Mouse (Mus musculus) left cerebral cortex, postnatal 14 days (tissue): ENCODE data around the gene Coil. TPM values are rescaled to one million over a fixed set of nuclear protein-coding genes. Genes with fewer than 3 reads are reported as not detected.
A peak's percentile ranks its signal among the peaks of the same experiment; 100 is the strongest.

Source experiments
- DNase-seq, 2 experiments: peaks; one replicate each; pipeline ENCODE4 v3.0.0; 2021 to 2022; ENCODE audit warnings: low spot score in 2 of 2, mixed read lengths in 1 of 2
- intact Hi-C: fragments of 180-260 bp; cut with DNase I; formaldehyde crosslinking; loops from one replicate; pipeline ENCODE4 v1.15.1; 2025
- long read RNA-seq, 2 experiments: library from polyadenylated mRNA; stranded (forward); transcript quantifications; one replicate each; pipeline ENCODE4 v2.0.0; 2021
- total RNA-seq, 2 experiments: library from RNA; stranded (reverse); gene quantifications; 2 replicates each; pipeline ENCODE4 v1.2.3; 2021

Coil gene
- 10 to 100 TPM; 20.4 to 20.9 TPM for total RNA-seq
- long read RNA-seq, experiment 1, transcript Coil-201 (7 exons, 2,607 nt): major isoform, 44 of 56 reads
- long read RNA-seq, experiment 1, partial matches to known transcripts: 2 of 56 reads
- long read RNA-seq, experiment 1, other reads (novel, unspliced or antisense): 10 of 56 reads
- long read RNA-seq, experiment 2, transcript Coil-201 (7 exons, 2,607 nt): major isoform, 28 of 32 reads
- long read RNA-seq, experiment 2, partial matches to known transcripts: 1 of 32 reads
- long read RNA-seq, experiment 2, other reads (novel, unspliced or antisense): 3 of 32 reads

DNA sequence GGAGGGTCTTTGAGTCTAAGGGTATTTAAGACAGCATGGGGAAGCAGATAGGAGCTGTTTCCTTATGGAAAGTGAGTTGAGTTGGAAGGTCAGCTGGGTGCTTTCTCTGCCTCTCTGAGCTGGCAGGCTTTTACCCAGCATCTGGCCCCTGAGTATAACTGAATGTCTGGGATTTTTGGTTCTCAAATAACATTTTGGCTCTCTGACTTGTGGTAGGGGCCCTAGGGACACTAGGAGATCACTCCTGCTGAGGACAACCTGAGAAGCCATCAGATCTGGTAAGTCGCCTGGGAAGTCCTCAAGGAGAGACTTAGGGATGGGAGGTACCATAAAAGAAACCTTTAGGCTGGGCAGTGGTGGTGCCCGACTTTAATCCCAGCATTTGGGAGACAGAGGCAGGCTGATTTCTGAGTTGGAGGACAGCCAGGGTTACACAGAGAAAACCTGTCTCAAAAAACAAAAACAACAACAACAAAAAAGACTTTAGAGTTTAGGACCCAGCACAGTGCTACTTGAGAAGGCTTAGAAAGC, at the start of gene Coil:
Coil (plus strand) TSS at position 51 of the 531 bp plus-strand sequence.
- intact Hi-C loops: loop anchor here (5.0 kb wide), 1 partner anchor 63 kb away; no protein-coding TSS in a partner anchor
- peak in 1 of 2 experiments; percentile 28 for DNase-seq

DNA sequence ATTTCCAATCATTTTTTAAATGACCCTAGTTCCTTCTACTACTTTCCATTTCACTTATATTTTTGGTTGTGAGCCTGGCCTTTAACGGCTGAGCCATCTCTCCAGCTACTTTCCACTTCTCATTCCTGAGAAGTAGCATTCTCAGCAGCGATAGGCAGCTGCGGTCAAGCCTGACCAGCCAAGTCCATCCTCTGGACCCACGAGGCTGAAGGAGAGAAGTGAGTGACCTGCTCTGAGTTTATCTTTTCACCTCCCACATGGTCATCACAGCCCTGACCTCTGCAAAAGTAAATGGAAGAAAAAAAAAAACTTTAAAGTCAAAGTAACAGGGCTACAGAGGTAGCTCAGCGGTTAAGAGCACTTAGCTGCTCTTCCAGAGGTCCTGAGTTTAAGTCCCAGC, 43.5 kb upstream of the Coil start:
- DNase-seq: no peak
- intact Hi-C loops: no loop called here

- intact Hi-C loops: no loop called here
- DNase-seq: no peak
These were observed 38.1 kb upstream of the Coil start for GRCm38 (mm10) chr11:88931692-88932530.

DNA sequence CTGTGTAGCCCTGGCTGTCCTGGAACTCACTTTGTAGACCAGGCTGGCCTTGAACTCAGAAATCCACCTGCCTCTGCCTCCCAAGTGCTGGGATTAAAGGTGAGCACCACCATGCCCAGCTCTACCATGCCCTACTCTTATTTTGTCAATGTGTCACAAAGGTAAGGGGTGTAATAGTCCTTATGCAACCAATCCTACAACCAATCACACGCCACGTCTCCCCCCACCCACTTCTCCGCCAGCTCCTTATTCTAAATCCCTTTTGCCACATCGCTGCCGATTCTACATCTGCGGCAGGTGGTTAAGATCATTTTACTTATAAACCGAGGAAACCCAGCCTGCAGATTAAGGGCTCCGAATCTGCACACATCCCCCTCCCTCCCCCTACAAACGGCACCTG, 37.0 kb upstream of the Coil start:
- no peak for DNase-seq

GRCm38 (mm10) chr11:88934089-88935000, 35.7 kb upstream of the Coil start:
- peak; percentile 48 to 53 for DNase-seq
- intact Hi-C loops: no loop called here

More for the DNA sequence above, 37.0 kb upstream of the Coil start:
- intact Hi-C loops: no loop called here

DNA sequence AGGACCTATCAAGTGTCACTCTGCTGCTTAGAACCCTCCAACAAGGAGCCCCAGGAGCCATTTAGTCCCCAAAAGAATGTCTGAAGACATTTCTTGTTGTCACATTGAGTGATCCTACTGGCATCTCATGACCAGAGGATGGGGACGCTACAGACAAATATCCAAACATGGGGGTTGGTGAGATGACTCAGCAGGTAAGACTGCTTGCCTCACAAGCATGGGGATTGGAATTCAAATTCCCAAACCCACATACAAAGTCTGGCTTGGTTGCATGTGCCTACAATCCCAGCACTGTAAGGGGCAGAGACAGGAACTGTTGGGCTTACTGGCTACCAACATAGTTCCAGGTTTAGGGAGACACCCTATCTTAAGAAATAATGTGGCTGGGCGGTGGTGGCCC, 32.2 kb upstream of the Coil start:
- intact Hi-C loops: no loop called here

GRCm38 (mm10) chr11:88938770-88939169, 31.3 kb upstream of the Coil start:
- DNase-seq: no peak
- intact Hi-C loops: no loop called here

More for the DNA sequence above, 32.2 kb upstream of the Coil start:
- DNase-seq: no peak

GRCm38 (mm10) chr11:88939634-88940033, 30.4 kb upstream of the Coil start:
- intact Hi-C loops: no loop called here
- peak in 1 of 2 experiments; percentile 7 for DNase-seq

DNA sequence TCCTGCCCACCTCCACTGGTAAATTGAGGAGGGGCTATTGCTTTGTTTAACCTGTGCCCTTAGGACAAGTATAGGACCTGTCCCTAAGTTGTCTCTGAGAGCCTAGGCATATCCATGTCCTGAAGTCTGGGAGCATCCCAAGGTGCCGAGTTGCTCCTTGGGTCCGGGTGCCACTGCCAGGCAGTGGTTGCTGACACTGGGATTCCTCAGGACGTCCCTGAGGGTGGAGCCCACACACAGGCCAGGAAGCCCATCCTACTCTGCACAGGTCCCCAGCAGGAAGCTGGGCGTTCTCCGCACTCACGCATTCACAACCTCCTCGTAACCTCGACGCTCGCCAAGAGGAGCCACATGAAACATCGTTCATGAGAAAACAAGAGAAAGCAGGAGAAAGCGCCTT, 28.6 kb upstream of the Coil start:
- intact Hi-C loops: no loop called here
- no peak for DNase-seq

GRCm38 (mm10) chr11:88945971-88946585, 24.0 kb upstream of the Coil start:
- intact Hi-C loops: no loop called here

DNA sequence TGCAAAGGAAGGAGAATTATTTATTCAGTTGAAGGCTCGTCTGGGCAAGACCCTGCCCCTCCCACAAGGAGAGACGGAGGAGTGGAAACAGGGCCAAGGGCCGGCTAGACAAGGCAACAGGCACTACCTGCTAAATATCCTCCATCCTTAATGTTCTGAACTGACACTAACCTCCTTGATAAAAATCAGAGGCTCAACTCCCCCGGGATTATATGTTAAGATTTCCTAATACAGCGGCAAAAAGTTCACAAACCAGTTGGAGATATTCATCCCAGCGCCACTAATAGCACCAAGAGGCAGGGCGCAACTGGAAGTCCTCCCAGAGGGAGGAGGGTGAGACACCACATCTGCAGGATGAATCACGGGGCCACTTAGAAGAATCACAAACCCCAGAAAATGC, 21.2 kb upstream of the Coil start:
- intact Hi-C loops: no loop called here
- no peak for DNase-seq

More at GRCm38 (mm10) chr11:88945971-88946585, 24.0 kb upstream of the Coil start:
- DNase-seq: no peak

DNA sequence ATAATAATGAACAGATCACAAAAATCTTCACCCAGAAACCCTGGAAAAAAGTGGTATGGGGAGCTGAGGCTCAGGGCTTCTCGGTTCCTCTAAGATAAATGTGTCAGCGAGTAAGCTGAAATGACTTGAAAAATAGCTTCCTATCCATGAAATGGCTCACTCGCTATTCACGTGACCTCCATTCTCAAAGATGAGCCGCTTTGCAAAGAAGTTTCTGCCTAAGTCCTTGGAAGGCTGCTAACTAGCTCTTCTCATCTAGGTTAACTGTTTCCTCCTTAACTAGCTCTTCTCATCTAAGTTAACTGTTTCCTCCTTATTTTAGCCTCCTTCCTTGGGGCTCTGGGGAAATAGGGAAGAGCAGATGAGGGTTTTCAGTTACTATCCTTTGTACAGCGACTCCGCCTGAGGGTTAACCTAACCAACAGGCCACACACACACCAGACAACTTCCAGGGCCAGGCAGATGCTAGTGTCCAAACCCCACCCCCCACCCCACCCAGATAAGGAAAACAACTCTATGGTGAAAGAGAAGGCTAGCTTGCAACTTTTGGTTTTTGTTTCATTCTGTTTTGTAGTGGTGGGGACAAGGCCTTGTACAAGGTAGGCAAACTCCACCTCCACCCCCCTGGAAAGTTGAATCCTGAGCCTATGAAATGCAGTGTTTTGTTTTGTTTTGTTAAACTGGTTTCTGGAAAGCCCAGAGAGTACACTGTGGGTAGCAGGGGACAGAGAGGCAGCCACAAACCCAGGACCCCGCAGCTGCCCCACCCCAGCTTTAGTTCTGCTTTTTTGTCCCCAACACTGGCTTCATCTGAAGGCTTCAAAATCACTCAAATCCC, 20.0 kb upstream of the Coil start:
- intact Hi-C loops: loop anchor here (5.0 kb wide), 1 partner anchor 83 kb away; no protein-coding TSS in a partner anchor
- DNase-seq: no peak

GRCm38 (mm10) chr11:88950640-88951250, 19.3 kb upstream of the Coil start:
- intact Hi-C loops: loop anchor here (5.0 kb wide), 1 partner anchor 83 kb away; no protein-coding TSS in a partner anchor
- DNase-seq: no peak

- intact Hi-C loops: loop anchor here (5.0 kb wide), 1 partner anchor 84 kb away; no protein-coding TSS in a partner anchor
- no peak for DNase-seq
These were observed 18.5 kb upstream of the Coil start for GRCm38 (mm10) chr11:88951576-88951975.

DNA sequence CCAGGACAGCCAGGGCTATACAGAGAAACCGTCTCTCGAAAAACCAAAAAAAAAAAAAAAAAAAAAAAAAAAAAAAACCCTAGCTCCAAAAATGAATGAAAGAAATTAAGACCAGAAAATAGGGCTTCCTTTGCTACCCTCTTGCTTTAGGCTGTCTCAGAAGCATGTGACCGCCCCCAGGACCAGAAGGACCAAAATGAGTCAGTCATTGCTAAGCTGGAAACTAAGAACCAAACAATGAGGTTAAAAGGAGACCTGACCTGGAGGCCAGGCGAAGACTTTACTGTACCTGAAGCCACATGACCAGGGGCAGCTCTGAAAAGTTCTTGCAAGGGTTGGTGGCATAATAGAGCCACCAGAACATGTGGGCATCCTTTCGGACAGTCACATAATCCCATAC, 17.9 kb upstream of the Coil start:
- intact Hi-C loops: loop anchor here (5.0 kb wide), 1 partner anchor 85 kb away; no protein-coding TSS in a partner anchor
- no peak for DNase-seq

GRCm38 (mm10) chr11:88953582-88953981, 16.5 kb upstream of the Coil start:
- intact Hi-C loops: loop anchor here (5.0 kb wide), 1 partner anchor 86 kb away; no protein-coding TSS in a partner anchor
- DNase-seq: no peak

- intact Hi-C loops: loop anchor here (5.0 kb wide), 3 partner anchors 88 to 988 kb away; no protein-coding TSS in a partner anchor
- peak in 1 of 2 experiments; percentile 15 for DNase-seq
These were observed 15.2 kb upstream of the Coil start for GRCm38 (mm10) chr11:88954803-88955202.
